Mouse (Mus musculus) layer of hippocampus, postnatal 36 days (tissue): ENCODE results near the gene Ubxn11. TPM values are rescaled to one million over a fixed set of nuclear protein-coding genes. Genes with fewer than 3 reads are reported as not detected.

ENCODE experiments used
- DNase-seq, 2 experiments: peaks; one replicate each; pipeline ENCODE4 v3.0.0; 2022
- total RNA-seq, 2 experiments: library from RNA; stranded (reverse); gene quantifications; 2 replicates each; pipeline ENCODE4 v1.2.3; 2021

Gene Ubxn11
- total RNA-seq, 2 experiments from 2014 or later = 32.8 to 34.7 TPM

DNA sequence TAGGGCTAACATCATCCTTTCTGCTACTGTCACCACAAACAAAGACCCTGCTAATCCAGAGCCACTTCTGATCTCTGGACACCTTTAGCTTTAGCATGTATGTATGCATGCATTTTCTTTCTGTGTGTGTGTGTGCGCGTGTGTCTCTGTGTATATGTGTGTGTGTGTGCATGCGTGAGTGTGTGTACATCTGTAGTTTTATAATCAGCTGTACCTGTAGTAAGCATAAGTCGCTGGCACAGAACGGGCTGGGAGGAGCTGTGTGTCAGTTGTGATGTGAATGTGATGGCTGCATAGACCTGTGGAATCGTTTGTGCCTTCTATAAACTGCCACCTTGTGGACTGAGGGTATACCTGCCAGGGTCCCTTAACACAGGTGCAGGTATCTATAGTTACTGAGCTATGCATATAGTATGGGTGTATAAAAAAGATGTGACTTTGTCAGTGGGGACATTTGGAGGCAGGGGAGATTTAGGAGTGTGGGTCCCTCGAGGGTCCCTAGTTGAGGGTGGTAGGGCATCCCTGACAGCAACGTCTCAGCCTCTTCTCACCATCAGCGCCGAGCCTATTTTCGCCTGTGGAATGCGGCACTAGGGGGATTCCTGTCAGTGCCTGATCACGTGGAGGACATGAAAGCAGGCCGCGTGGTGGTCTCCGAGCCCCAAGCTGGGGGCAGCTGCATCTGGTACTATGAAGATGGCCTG, 11.7 kb upstream of the Ubxn11 start:
- DNase-seq = no peak

DNA sequence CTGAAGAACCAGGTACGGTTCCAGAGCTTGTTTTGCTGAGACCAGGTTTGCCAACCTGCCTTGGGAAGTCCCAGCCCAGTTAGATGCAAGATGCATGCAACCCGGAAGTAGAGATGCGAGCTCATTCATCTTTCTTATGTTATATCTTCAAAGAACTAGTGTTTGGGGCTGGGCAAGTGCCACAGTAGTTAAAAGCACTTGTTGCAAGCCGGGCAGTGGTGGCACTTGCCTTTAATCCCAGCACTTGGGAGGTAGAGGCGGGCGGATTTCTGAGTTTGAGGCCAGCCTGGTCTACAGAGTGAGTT, 11.2 kb upstream of the Ubxn11 start:
- no peak for DNase-seq

DNA sequence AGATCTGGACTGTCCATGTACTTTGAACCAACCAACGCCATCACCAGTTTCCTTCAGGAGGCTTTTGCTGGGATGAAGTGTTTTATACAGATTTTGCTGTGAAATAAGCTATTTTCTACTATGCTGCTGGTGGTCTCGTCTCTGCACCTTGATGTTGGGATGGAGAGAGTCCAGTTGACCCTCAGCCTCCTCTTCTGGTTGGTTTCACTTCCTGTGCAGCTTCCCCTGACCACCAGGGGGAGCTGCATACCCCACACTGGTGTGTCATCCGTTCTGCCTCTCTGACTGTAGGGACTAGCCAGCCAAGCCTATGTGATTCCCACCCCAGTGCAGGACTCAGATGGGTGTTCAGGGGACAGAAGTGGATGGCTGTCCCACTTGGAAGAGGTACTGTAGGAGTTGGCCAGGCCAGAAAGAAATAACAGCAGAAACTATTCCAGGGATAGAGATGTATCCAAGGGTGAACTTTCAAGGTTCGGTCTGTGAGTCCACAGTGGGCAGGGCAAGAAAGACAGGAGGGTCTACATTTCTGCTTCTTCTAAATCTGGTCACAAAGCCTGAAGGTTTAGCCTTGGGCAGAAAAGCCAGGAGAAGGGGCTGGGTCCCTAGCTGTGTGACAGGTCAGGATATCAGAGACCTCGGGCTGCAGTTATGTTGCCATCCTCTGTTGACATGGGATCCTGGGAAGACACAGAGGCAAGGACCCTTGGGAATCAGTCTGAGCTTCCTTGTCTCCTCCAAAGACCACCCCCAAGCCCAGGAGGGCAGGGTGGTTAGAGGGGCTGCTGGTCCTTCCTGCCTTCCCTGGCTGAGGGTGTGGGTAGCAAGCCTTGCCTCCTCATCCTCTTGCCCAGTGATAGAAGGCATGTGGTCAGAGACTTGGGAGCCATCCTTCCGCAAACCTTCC, 9.7 kb upstream of the Ubxn11 start:
- DNase-seq = peak in 1 of 2 experiments; percentile 23

DNA sequence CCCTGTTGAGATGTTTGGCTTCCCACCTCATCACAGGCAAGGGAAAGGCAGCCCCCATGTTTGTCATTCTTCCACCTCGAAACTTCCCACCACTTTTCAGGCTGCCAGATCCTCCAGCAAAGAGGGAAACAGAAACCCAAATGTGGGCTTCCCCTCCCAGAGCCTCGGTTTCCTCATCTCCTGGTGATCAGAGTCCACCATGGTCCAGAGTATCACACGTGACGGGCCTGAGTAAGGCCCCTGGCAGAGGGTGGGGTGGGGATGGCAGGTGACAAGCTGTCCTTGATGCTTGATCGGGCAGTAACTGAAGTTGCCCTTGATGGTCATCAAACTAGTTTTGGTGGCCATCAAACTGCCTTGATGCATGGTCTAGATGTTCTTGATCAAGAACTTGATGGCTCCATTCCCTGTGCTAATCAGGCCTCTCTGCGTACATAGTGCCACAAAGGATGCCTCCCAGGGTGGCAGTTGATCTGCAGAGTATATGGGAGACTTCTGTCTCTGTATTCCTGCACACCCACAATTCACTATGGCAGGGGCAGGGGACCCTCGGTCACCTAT, 8.3 kb upstream of the Ubxn11 start:
- DNase-seq = no peak

DNA sequence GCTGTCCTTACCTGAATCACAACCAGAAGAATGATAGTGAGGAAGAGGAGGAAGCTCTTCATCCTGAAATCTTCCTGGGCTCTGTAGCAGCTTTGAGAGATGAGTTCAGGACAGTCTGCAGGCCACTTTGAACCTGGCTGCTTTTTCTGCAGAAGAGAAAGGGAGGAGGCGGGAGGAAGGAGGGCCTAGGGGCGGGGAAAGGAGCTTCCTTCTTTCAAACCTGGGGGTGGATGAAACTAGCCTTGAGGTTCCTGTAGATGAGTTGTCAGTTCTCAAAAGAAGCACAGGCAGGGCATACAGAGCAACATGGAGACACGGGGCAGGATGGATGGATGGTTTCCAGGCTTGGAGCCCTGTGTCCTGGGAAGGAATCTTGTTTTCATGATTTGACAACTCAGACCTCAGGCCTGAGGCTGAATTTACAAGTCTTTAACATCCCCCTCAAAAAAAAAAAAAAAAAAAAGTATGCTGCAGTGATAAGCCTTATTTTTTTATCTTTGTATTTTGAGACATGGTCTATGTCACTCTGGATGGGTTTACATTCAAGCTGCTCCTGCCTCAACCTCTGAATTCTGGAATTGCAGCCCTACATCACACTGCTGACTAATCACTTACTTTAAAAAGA, 7.3 kb upstream of the Ubxn11 start, which contains the start of gene Cd52:
Cd52 (minus strand) TSS at position 160 of the 625 bp plus-strand sequence.
- DNase-seq = no peak

DNA sequence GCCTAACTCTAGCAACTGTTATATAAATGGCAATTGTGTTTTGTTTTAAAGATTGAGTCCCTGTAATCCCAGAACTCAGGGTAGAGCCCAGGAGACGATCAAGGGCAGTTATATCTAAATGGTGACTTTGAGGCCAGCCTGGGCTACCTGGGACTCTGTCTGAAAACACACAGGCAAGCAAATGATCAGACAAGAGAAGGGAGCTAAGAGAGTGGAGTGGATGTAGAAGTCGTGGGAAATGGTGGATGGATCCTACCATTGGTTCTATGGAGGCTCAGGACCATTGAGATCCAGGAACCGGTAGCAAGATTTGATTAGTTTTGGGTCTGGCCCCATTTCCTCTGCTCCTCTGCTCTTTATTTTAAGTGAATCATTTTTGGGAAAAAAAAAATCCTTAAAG, 6.2 kb upstream of the Ubxn11 start:
- DNase-seq = no peak

DNA sequence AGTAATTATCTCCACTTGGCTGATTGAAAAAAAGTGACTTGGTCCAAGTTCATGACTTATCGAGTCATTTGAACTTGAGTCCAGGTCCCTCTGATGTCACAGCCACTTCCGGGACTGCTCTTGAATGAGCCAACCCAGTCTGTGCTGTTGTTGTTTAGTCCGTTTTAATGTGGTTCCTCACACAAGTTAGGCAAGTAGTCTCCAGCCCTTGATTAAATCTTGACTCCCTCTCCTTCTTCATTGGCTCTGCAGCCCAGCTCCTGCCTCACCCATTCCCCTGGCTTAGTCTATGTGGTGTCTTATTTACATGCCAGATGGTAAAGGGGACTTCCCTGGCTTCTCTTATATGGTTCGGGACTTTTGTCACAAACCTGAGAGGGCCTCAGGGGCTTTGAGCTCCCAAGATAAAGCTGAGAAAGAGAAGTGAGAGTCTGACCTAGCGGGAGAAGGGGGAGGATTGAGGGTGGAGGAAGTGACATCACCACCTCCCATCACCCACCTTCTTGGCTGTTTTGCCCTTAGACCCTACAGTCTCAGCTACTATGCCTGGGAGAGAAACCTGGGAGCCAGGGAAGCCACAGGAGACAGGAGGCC, 5.3 kb upstream of the Ubxn11 start:
- no peak for DNase-seq

DNA sequence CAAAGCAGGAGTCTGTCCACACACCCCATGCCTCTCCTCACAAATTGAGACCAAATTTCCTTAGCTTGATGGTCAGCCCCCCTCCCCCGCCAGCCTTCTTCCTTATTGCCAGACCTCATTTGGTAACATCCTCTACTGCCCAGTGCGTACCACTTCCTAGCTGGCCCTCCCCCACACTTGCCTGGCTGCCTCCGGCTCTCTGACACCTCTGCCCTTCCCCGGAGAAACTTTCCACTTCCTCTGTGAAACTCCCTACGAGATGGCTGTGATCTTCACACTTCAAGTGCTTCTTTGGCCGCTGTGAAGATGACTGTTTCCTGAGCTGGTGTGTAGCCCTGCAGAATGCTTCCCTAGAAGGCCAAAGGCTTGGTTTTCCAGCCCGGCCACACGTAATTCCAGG, 3.7 kb upstream of the Ubxn11 start:
- no peak for DNase-seq

DNA sequence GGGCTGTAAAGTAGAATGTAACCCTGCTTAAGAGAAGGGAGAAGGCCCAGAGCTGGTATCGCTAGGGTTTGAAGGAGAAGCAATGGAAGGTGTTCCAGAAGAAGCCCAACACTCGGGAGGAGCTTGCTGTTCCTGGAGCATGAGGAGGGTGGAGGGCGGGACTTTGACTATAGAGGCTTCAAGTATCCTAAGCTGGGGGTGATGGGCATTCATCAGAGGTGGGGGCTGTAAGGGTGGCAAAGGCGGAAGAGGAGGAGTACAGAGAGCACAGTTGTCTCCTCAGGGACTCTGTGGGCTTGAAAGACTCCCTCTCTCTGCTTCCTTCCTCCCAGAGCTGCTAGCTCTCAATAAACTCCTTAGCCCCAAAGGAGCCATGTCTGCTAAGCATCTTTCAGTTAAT, 2.1 kb upstream of the Ubxn11 start:
- no peak for DNase-seq

DNA sequence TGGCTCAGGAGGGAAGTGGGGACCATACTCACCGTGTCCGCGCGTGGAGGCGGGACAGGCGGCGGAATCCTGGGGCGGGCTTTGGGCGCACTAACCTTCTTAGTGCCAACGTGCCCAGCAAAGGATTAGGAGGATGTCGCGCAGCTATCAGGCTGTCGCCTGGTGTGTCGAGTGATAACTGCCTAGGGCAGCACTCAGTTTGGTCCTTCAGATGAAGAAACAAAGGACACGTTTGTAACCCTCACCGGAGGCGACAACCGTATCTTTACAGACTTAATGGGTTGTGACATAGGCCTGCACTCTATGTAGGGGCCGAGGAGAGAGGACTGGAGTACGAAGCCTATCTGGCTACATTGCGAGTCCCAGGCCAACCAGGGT, 361 bp downstream of the Ubxn11 start:
- no peak for DNase-seq

DNA sequence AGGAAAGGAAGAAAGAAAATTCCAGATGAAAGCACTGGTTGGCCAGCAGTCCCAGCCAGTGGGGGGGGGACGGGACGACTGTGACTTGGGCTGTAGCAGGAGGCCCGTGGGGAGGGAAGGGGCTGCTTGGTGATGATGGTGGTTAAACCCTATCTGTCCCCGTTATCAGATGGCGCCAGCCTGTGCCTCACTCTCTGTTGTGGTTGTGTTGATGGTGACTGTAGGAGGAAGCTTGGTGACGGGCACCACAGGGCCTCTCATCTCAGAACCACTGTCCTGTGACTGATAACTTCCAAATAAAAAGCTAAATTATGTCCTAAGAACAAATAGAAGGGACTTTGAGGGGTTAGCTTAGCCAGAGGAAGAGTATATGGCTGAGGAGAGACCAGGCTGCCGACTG, 3.7 kb downstream of the Ubxn11 start:
- no peak for DNase-seq

DNA sequence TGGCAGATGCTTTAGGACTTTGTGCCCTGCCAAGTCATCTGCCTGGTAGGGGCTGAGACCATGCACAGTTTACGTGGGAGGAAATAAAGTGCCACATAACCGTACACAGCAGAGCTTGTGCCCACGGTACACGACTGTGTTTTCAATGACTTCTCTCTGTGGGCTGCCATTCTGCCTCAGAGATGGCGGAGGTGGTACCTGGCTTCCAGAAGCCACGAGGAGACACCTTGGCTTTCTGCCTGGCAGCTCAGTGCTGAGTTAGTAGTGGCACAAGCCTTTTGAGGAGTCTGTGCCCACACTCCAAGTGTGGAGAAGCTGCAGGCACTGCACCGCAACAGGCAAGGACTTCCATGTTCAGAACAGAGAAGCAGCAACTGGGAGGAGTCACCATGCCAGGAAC, 5.4 kb downstream of the Ubxn11 start:
- peak; percentile 33 to 50 for DNase-seq

DNA sequence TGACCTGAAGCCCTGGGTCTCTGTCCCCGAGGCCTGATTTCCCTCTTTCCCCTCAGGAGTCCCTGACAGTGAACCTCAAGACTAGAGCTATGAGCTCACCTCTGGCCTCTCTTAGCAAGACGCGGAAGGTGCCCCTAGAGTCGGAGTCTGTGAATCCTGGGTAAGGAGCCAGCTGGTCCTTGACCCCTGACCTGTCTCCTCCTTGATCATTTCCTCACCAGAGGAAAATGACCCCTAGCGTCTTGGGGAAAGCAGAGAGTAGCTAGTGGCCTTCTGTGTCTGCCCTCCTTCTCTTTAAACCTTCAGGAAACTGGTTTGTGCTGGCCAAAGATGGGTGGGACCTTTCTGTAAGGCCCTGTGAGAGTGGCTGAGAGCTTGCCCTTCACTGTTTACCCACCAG, 5.8 kb downstream of the Ubxn11 start:
- no peak for DNase-seq

DNA sequence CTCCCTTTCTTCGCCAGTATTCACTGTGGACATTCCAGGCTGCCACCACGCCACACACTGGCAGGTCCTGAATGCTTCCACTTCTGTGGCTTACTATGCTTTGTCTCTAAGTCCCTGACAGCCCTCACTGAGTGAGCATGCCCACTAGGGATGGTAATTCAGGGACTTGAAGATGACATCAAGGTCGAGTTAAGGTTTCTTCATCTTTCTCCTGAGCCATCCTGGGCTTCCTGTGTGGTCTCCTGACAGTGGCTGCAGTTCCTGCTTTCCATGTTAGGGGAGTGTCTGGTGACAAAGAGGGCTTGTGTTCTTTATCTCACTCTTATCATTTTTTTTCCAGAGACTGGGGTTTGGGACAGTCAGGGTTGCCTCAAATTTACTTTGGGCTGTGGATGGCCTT, 8.3 kb downstream of the Ubxn11 start:
- DNase-seq = no peak

DNA sequence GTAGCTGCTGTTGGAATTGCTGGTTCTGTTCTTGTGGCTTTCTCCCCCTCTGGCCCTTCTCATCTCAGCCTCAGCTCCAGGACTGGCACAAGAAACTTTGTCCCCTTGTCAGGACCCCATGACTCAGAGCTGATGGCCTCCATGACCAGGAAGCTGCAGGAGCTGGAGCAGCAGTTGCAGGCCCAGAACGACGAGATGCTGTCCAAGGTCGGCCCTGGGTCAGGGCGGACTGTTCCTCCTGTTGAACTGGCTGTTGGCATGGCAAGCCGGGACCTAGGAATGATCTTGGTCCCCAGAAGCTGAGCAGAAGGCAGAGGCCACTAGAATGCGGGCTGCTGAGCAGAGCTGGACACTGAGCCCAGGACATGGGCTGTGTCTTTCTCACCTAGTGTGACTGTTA, 10.0 kb downstream of the Ubxn11 start:
- no peak for DNase-seq

DNA sequence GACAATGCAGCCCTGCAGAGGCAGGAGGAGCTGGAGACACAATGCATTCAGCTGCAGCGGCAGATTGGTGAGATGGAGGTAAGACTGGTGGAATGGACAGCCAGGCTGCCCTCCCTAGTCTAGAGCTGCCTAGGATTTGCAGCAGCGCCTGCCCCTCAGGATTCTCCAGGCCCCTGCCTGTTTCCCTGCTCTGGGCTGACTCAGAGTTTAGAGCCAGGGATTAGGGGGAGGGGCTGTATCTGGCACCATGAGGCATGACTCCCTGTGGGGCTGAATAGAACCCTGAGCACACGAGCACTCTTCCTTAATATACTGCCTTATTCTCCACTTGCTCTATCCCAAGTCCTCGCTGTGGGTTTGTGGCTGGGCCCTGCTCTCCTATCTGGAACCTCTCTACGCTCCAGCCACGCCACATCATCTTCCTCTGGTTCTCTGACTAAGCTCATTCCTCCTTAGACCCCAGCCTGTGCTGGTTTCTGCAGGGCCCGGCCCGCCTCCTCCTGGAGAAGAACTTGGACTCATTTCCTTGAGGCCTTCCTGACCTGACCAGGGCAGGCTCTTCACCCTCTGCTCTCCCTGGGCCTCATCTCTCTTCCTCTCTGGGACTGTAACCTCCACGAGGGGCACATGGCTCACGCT, 11.1 kb downstream of the Ubxn11 start:
- no peak for DNase-seq

DNA sequence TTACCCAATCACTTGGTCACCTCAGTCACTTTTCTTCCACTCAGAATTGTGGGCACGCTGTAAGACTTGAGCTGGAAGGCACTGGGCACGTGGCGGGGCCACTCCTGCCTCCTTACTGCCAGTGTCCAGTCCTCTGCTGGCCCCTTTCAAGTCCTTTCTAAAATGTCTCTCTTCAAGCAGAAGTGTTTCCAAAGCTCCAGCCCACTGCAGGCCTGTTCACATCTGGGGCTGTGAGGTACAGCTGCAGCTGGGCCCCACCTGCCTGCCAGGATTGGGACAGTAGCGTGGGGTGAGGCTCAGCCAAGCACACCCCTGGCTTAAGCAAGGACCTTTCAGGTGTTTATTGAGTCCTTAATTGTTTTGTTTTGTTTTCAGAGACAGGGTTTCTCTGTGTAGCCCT, 11.7 kb downstream of the Ubxn11 start:
- DNase-seq = no peak

DNA sequence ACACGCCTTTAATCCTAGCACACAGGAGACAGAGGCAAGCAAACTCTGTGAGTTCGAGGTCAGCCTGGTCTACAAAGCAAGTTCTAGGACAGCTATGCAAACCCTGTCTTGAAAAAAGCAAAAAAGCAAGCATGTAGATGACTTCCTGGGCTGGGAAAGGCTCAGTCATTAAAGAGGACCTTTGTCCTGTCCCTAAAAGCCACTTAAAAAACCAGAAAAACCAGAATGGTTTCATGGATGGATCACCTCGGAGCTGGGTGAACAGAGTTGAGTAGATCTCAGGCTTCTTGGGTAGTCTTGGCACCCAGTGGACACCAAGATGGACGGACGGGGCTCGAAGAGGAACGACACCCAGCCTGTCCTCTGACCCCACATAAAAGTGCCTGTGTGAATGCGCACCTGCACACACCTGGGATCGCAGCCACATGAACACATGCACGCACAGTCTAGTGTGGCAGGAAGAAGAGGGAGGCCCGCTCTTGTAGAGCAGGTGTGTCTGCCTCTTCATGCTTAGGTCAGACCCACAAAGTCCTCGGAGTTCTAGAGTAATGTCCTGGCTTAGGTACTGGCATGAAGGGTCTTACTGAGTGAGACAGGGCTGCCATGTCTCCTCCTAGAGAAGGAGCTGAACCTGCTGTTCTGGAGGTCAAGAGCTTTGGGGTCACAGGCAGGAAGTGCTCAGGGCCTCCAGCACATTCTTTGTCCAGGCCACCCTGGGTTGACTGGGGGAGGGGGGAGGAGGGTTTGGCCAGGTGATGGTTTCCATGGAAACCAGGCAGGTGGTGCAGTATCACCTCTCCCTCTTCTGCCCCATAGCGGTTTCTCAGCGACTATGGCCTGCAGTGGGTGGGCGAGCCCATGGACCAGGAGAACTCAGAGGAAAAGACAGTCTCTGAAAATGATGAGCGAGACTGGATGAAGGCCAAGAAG, 13.1 kb downstream of the Ubxn11 start:
- DNase-seq = no peak

DNA sequence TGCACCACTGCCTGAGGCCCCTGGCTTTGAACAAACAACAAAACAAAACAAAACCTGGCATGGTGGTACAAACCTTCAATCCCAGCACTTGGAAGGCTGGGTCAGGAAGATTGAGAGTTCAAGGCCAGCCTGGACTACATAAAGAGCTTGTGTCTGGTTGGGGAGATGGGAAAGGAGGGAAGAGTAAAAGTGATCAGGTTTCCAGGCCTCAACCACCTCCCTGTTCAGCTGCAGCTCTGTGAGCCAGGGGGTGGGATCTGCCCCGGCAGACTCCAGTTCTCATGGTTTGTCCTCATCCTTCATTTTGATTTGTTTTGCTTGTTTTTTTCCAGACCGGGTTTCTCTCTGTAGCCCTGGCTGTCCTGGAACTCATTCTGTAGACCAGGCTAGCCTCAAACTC, 14.1 kb downstream of the Ubxn11 start:
- no peak for DNase-seq

DNA sequence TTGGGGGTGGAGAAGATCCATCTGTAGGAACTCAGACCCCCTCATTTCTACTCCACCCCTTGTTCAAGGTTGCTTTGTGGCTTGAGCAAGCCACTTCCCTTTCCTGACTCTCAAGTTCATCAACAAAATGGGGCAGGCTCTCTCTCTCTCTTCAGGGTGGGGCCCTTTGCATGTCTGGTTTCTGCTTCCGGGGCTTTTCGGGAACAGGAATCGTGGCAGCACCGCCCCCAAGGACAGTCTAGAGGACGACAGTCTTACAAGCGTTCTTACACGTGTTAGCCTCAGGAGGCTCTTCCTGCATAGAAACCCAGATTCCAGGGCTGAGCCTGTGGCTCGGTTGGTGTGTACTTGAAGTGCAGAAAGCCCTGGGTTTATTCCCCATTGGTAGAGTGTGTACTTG, 14.6 kb downstream of the Ubxn11 start:
- no peak for DNase-seq

DNA sequence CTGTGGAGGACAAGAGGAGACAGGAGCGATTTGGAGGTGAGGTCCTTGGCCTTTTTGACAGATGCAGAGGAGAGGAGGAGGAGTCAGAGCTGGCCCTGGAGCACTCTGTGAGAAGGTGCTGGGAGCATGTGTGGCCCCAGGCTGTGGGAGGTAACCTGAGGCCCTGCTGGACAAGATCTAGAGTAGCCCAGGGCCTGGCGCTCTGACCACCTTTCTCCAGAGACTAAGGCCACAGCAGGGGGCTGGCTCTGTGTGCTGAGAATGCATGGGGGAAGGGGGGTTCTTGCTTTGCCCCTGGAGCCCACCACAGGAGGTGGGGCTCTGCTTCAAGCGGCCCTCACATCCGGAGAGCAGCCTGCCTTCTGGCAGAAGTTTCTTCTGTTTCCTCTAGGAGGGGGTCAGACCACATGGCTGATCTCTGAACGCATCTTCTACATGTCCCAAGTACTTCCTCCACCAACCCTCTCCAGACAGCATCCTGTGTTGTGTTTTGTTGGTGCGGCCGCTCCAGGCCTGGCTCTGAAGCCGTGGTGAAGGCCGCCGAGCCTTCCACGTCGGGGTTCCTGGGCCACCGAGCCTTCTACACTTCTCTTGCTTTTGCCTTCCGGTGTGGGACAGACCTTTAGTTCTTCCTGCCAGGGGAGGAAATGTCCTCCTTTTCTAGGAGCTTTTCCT, 15.9 kb downstream of the Ubxn11 start:
- no peak for DNase-seq
